In genomic region chr11:66304396-66304795, GRCm38 (mm10) we compare ENCODE assay signal across 15 mouse cellular contexts.
"Had no signal": no experiment of that assay in that cellular context is flagged by ENCODE, and none has a peak within 500 bp of the region (broad histone marks: within the 10 kb centered on the region; RNA-seq: fewer than 3 reads in every experiment).

No protein-coding gene starts in this region.

- H3K4me1 ChIP-seq: kidney, embryonic 15.5 days; limb, embryonic 15.5 days; liver, embryonic 12.5 days; megakaryocyte, embryonic 14.5 days; neural tube, embryonic 12.5 days had no signal

- H3K4me3 ChIP-seq: kidney, embryonic 15.5 days; limb, embryonic 15.5 days; liver, embryonic 12.5 days; megakaryocyte, embryonic 14.5 days; neural tube, embryonic 12.5 days had no signal

- H3K9ac ChIP-seq: kidney, embryonic 15.5 days; limb, embryonic 15.5 days; liver, embryonic 12.5 days; lung, embryonic 14.5 days; neural tube, embryonic 12.5 days had no signal

- ATAC-seq: intestine, embryonic 16.5 days; liver, embryonic 12.5 days had no signal

- DNase-seq: kidney, adult 2 months; kidney, postnatal 14 days; lung, embryonic 14.5 days; lung, postnatal 10 days; right cerebral cortex, postnatal 4 days; spleen, adult 18-20 months; thymus, adult 18-20 months; thymus, postnatal 14 days had no signal

- H3K27ac ChIP-seq: kidney, embryonic 15.5 days; limb, embryonic 15.5 days; liver, embryonic 12.5 days; macrophage; neural tube, embryonic 12.5 days had no signal

- H3K36me3 ChIP-seq: kidney, embryonic 15.5 days; limb, embryonic 15.5 days; liver, embryonic 12.5 days; neural tube, embryonic 12.5 days had no signal

- H3K4me2 ChIP-seq: kidney, embryonic 15.5 days; limb, embryonic 15.5 days; liver, embryonic 12.5 days; lung, embryonic 14.5 days; neural tube, embryonic 12.5 days had no signal

- H3K27me3 ChIP-seq: kidney, embryonic 15.5 days; limb, embryonic 15.5 days; liver, embryonic 12.5 days; megakaryocyte, embryonic 14.5 days; neural tube, embryonic 12.5 days had no signal

- H3K9me3 ChIP-seq: kidney, embryonic 15.5 days; limb, embryonic 15.5 days; liver, embryonic 12.5 days; neural tube, embryonic 12.5 days had no signal
